Mouse (Mus musculus): ENCODE data around the gene Lrrc1. TPM values are rescaled to one million over a fixed set of nuclear protein-coding genes. Genes with fewer than 3 reads are reported as not detected.

Lrrc1 gene
- total and polyA plus RNA-seq, 2 experiments from 2014 or later: 4.6 to 38.6 TPM

- DNase-seq (ENCODE audit: low spot score): no peak
- no peak overlapping the region for H3K4me2 ChIP-seq (ENCODE audit: low read depth, low read length, poor library complexity, severe bottlenecking)
- WGBS: 84% methylated on average over 12 of the region's 12 CpGs
Observed at GRCm38 (mm10) chr9:77385611-77386010, 159.1 kb downstream of the Lrrc1 start.

GRCm38 (mm10) chr9:77384651-77385050 is 160.0 kb downstream of the Lrrc1 start:
- no peak overlapping the region for H3K9ac ChIP-seq (replicated peaks; ENCODE audit: low read length, poor library complexity, severe bottlenecking)
- TF ChIP-seq CTCF (IDR thresholded peaks at IDR 0.05): no peak
- no peaks in the 10 kb centered on the region for H3K4me1 ChIP-seq (ENCODE audit: insufficient read depth, low read length)
- no peak for ATAC-seq (ENCODE audit: low FRiP score)
- no peaks in the 10 kb centered on the region for H3K36me3 ChIP-seq (ENCODE audit: insufficient read depth, low read length)
- no peak overlapping the region for H3K4me3 ChIP-seq (ENCODE audit: low read depth, low read length)
- no peak overlapping the region for H3K27ac ChIP-seq (ENCODE audit: low read depth, low read length)
- WGBS: 91% methylated on average over 9 of the region's 9 CpGs
- H3K4me2 ChIP-seq (ENCODE audit: low read depth, low read length, poor library complexity, severe bottlenecking): no peak overlapping the region
- no peaks in the 10 kb centered on the region for H3K27me3 ChIP-seq (ENCODE audit: insufficient read depth, low read length)
- DNase-seq (ENCODE audit: low spot score): no peak
- no peaks in the 10 kb centered on the region for H3K9me3 ChIP-seq (ENCODE audit: low read length)

More at GRCm38 (mm10) chr9:77385611-77386010, 159.1 kb downstream of the Lrrc1 start:
- Histone ChIP-seq H3K4me1 (ENCODE audit: insufficient read depth, low read length) (no peaks in the 10 kb centered on the region), H3K9me3 (ENCODE audit: low read length) (no peaks in the 10 kb centered on the region), H3K4me3 (ENCODE audit: low read depth, low read length) (no peak overlapping the region), H3K36me3 (ENCODE audit: insufficient read depth, low read length) (no peaks in the 10 kb centered on the region), H3K27ac (ENCODE audit: low read depth, low read length) (no peak overlapping the region), H3K9ac (replicated peaks; ENCODE audit: low read length, poor library complexity, severe bottlenecking) (no peak overlapping the region), H3K27me3 (ENCODE audit: insufficient read depth, low read length) (no peaks in the 10 kb centered on the region)
- no peak for ATAC-seq (ENCODE audit: low FRiP score)
- no peak for TF ChIP-seq CTCF (IDR thresholded peaks at IDR 0.05)

DNA sequence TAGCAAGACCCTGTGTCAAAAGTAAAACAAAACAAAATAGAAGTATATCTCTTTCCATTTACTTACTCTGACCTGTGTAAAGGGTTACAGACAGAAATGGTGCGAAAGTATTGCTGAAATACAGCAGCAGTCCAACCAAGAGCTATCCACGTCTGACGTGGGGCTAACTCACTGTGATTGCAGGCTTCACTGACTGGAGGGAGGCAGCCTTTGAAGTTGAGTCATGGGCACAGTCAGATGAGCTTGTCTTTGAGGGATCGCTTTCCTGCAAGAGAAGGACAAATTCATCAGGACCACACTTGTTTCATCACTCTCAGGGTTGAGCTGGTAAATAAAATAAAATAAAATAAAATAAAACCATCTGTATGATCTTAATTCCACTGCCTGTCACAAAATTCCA is 160.7 kb downstream of the Lrrc1 start:
- H3K4me2 ChIP-seq (ENCODE audit: low read depth, low read length, poor library complexity, severe bottlenecking): no peak overlapping the region
- H3K9me3 ChIP-seq (ENCODE audit: low read length): no peaks in the 10 kb centered on the region
- ATAC-seq (ENCODE audit: low FRiP score) (no peak), DNase-seq (ENCODE audit: low spot score) (no peak)
- H3K27ac ChIP-seq (ENCODE audit: low read depth, low read length): no peak overlapping the region
- WGBS: 80% methylated on average over 4 of the region's 4 CpGs
- TF ChIP-seq CTCF (IDR thresholded peaks at IDR 0.05): no peak
- no peak overlapping the region for H3K4me3 ChIP-seq (ENCODE audit: low read depth, low read length)
- no peaks in the 10 kb centered on the region for H3K27me3 ChIP-seq (ENCODE audit: insufficient read depth, low read length)
- H3K9ac ChIP-seq (replicated peaks; ENCODE audit: low read length, poor library complexity, severe bottlenecking): no peak overlapping the region
- no peaks in the 10 kb centered on the region for H3K4me1 ChIP-seq (ENCODE audit: insufficient read depth, low read length)
- H3K36me3 ChIP-seq (ENCODE audit: insufficient read depth, low read length): no peaks in the 10 kb centered on the region

- H3K36me3 ChIP-seq (ENCODE audit: insufficient read depth, low read length): no peaks in the 10 kb centered on the region
Observed at GRCm38 (mm10) chr9:77382514-77382913, 162.2 kb downstream of the Lrrc1 start.

DNA sequence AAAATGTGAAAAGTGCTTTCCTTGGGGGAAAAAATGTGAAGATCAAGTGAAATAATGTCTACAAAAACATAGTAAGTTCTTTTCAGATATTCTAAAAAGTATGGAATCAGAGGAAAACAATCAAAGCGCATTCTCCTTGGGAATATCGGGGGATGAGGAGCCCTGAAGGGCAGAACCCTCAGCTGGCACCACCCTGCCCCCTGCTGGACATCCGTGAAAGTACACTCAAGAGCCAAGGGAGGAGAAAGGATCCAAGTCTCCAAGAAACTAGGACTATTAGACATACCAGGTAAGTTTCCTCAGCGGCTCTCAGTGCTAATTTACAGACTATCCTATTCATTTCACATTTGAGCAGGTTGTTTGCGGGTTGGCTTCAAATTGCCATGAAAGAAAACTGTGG is 163.1 kb downstream of the Lrrc1 start:
- no peak for ATAC-seq (ENCODE audit: low FRiP score)
- 8% methylated on average over 5 of the region's 5 CpGs for WGBS
- no peaks in the 10 kb centered on the region for H3K36me3 ChIP-seq (ENCODE audit: insufficient read depth, low read length)

More at GRCm38 (mm10) chr9:77382514-77382913, 162.2 kb downstream of the Lrrc1 start:
- no peak for TF ChIP-seq CTCF (IDR thresholded peaks at IDR 0.05)
- WGBS: 46% methylated on average over 3 of the region's 3 CpGs
- Histone ChIP-seq H3K4me1 (ENCODE audit: insufficient read depth, low read length) (no peaks in the 10 kb centered on the region), H3K4me2 (ENCODE audit: low read depth, low read length, poor library complexity, severe bottlenecking) (no peak overlapping the region), H3K27me3 (ENCODE audit: insufficient read depth, low read length) (no peaks in the 10 kb centered on the region), H3K9ac (replicated peaks; ENCODE audit: low read length, poor library complexity, severe bottlenecking) (no peak overlapping the region), H3K9me3 (ENCODE audit: low read length) (no peaks in the 10 kb centered on the region), H3K27ac (ENCODE audit: low read depth, low read length) (no peak overlapping the region), H3K4me3 (ENCODE audit: low read depth, low read length) (no peak overlapping the region)
- no peak for ATAC-seq (ENCODE audit: low FRiP score)
- no peak for DNase-seq (ENCODE audit: low spot score)

More for the DNA sequence above, 163.1 kb downstream of the Lrrc1 start:
- Histone ChIP-seq H3K27me3 (ENCODE audit: insufficient read depth, low read length) (no peaks in the 10 kb centered on the region), H3K27ac (ENCODE audit: low read depth, low read length) (no peak overlapping the region), H3K4me1 (ENCODE audit: insufficient read depth, low read length) (no peaks in the 10 kb centered on the region), H3K4me2 (ENCODE audit: low read depth, low read length, poor library complexity, severe bottlenecking) (no peak overlapping the region), H3K4me3 (ENCODE audit: low read depth, low read length) (no peak overlapping the region), H3K9ac (replicated peaks; ENCODE audit: low read length, poor library complexity, severe bottlenecking) (no peak overlapping the region), H3K9me3 (ENCODE audit: low read length) (no peaks in the 10 kb centered on the region)
- TF ChIP-seq CTCF (IDR thresholded peaks at IDR 0.05): peak; percentile 86
- peak; percentile 59 for DNase-seq (ENCODE audit: low spot score)

Small RNA genes within 50 kb of the gene (microRNA-seq; reads per million reads assigned to microRNA genes)
- gene Gm25250 (ENCODE audit: borderline number of aligned reads): not detected

Other genes starting within 250 kb of the Lrrc1 start
- 0.60 and 3.6 TPM in 2 replicates for gene Mlip, start 191.9 kb downstream of the Lrrc1 start, total RNA-seq (2014; rRNA removed)
- gene Mlip, start 191.9 kb downstream of the Lrrc1 start, polyA plus RNA-seq (2015; fragmentation: Nextera tagmentation; extraction: Ambion mirVana): 1.8 and 1.9 TPM in 2 replicates
- gene Klhl31, start 91.6 kb upstream of the Lrrc1 start, total RNA-seq (2014; rRNA removed): 0.05 TPM in 2 replicates
- 0.11 and 0.12 TPM in 2 replicates for gene Klhl31, start 91.6 kb upstream of the Lrrc1 start, polyA plus RNA-seq (2015; fragmentation: Nextera tagmentation; extraction: Ambion mirVana)
- gene Gclc, start 209.7 kb upstream of the Lrrc1 start, total RNA-seq (2014; rRNA removed): 23.7 and 29.7 TPM in 2 replicates
- 13.3 and 15.7 TPM in 2 replicates for gene Gclc, start 209.7 kb upstream of the Lrrc1 start, polyA plus RNA-seq (2015; fragmentation: Nextera tagmentation; extraction: Ambion mirVana)

All from midbrain, postnatal 0 days (tissue).